Mouse (Mus musculus) forebrain, embryonic 15.5 days (tissue): Measurements from ENCODE around the gene Phf2. TPM values are rescaled to one million over a fixed set of nuclear protein-coding genes. Genes with fewer than 3 reads are reported as not detected.

Experiments
- ATAC-seq: fragments of 200-750 bp; cut with Nextera tagmentation; replicated peaks from 2 replicates; pipeline ENCODE4 v1.8.0; 2017; ENCODE audit warnings: mild to moderate bottlenecking, moderate TSS enrichment, moderate library complexity
- H3K27ac ChIP-seq: fragments of 300-500 bp; sonication (generic); replicated peaks from 2 replicates; pipeline ENCODE4 v1.5.1; 2015; ENCODE audit warnings: mild to moderate bottlenecking, inconsistent platforms
- H3K27me3 ChIP-seq: fragments of 300-500 bp; sonication (generic); 2 replicates; pipeline ENCODE4 v1.6.1; 2015; ENCODE audit warnings: inconsistent platforms
- H3K36me3 ChIP-seq: fragments of 300-500 bp; sonication (generic); 2 replicates; pipeline ENCODE4 v1.6.1; 2015; ENCODE audit warnings: mild to moderate bottlenecking, inconsistent platforms
- H3K4me1 ChIP-seq: fragments of 300-500 bp; sonication (generic); 2 replicates; pipeline ENCODE4 v1.6.1; 2015; ENCODE audit warnings: inconsistent platforms
- H3K4me2 ChIP-seq: fragments of 300-500 bp; sonication (generic); replicated peaks from 2 replicates; pipeline ENCODE4 v1.6.1; 2015; ENCODE audit warnings: mild to moderate bottlenecking, inconsistent platforms
- H3K4me3 ChIP-seq: fragments of 300-500 bp; sonication (generic); 2 replicates; pipeline ENCODE4 v1.5.1; 2015; ENCODE audit warnings: mild to moderate bottlenecking, inconsistent platforms
- H3K9ac ChIP-seq: fragments of 300-500 bp; sonication (generic); replicated peaks from 2 replicates; pipeline ENCODE4 v1.6.1; 2015; ENCODE audit warnings: mild to moderate bottlenecking, inconsistent platforms
- H3K9me3 ChIP-seq: fragments of 300-500 bp; sonication (generic); 2 replicates; pipeline ENCODE4 v1.6.1; 2016; ENCODE audit warnings: inconsistent platforms
- WGBS: fragments of 180-500 bp; shearing (Covaris S2); methylation state at CpG from one replicate; pipeline ENCODE4 v1.1.7; 2015; ENCODE audit warnings: mixed read lengths; 5-methylcytosine and 5-hydroxymethylcytosine counted together
- polyA plus RNA-seq: library from polyadenylated mRNA; unstranded; fragments of >200 nt; fragmentation: Nextera tagmentation; extraction: Ambion mirVana; gene quantifications from 2 replicates; pipeline ENCODE4 v1.2.1, GENCODE M21; 2015

The Phf2 gene
- polyA plus RNA-seq, 1 experiment from 2014 or later = 10.5 TPM

DNA sequence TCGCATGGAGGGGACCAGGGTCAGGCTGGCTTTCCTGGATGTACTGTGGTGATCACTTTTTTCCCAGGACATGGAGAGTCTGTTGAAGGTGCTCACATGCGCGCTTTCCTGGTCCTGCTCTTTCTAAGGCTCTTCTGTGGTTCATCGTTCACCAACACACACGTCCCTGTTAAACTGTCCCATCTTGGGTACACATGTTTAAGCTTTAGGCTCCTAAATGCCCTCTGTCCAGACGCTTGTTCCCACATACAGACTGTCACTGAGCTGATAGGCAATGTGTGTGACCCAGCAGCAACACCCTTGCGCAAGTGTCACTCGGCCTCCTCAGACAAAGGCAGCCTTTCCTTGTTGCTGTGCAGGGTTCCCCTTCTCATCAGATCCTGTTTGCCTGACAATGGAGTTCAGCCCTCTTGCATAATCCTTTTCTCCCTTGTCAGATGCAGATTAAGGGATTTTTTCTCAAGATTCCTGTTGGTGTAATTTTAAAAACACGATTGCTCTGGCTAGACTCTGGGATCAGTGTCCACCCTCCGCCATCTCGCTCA lies 107.1 kb downstream of the Phf2 start:
- Histone ChIP-seq H3K4me1 (peaks cover 7% of the 10 kb centered on the region), H3K9ac (no peak overlapping the region), H3K27me3 (no peaks in the 10 kb centered on the region), H3K36me3 (no peaks in the 10 kb centered on the region), H3K4me2 (no peak overlapping the region), H3K9me3 (no peaks in the 10 kb centered on the region), H3K4me3 (no peak overlapping the region), H3K27ac (no peak overlapping the region)
- 30% methylated on average over 11 of the region's 11 CpGs for WGBS
- ATAC-seq = no peak

DNA sequence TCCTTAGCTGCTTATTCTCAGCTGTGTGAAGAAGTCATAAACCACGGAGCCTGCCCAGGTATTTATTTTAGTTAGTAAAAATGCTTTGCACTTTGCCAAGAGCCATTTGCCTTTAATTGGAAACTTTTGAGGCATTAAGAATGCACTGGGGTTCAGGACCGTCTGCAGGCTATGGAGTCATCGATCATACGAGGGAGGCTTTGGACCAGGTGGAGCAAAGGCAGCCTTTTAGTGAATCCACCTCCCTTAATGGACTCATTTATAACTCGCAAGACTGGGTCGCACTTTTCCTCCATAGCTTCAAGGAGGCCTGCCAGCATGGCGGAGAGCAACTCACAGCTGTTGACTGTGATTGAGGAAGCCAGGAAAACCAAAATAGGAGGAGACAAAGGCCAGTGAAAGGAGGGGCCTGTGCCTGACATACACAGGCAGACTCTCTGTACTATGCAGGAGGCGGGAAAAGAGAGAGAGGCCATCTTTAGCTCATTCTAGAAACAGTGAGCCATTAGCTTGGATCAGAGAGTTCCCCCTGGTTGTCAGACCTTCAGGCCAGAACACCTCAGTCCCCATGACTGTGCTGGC lies 110.0 kb downstream of the Phf2 start:
- Histone ChIP-seq H3K4me1 (no peaks in the 10 kb centered on the region), H3K4me2 (no peak overlapping the region), H3K9me3 (no peaks in the 10 kb centered on the region), H3K4me3 (no peak overlapping the region), H3K36me3 (no peaks in the 10 kb centered on the region), H3K27ac (no peak overlapping the region), H3K9ac (no peak overlapping the region), H3K27me3 (no peaks in the 10 kb centered on the region)
- ATAC-seq = no peak
- 77% methylated on average over 8 of the region's 8 CpGs for WGBS

DNA sequence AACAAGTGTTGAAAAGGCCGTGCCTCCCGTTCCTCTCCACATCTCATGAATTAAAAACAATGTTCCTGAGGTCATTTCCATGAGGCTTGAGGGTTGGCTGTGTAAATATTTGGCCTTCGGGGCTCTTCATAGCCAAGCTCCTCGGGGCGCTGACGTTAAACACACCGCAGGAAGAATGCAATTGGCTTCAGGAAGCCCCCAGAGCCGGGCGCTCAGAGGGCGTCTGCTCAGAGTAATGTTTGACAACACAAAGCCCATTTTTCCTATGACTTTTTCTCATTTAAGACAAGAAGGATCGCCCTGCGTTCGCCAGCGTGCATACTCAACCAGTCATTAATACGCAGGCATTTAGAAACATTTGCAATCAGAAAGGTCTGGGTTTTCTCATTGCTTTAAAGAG lies 114.2 kb downstream of the Phf2 start:
- Histone ChIP-seq H3K4me1 (no peaks in the 10 kb centered on the region), H3K27ac (no peak overlapping the region), H3K9me3 (no peaks in the 10 kb centered on the region), H3K9ac (no peak overlapping the region), H3K4me2 (no peak overlapping the region), H3K36me3 (no peaks in the 10 kb centered on the region), H3K27me3 (no peaks in the 10 kb centered on the region), H3K4me3 (no peak overlapping the region)
- ATAC-seq = no peak
- WGBS = 68% methylated on average over 15 of the region's 15 CpGs

Other genes starting within 250 kb of the Phf2 start
- 14.1 and 16.0 TPM in 2 replicates for gene Ptpdc1, start 245.5 kb downstream of the Phf2 start, polyA plus RNA-seq
- gene Barx1, start 208.1 kb downstream of the Phf2 start, polyA plus RNA-seq = not detected in 2 replicates
- 13.9 and 14.4 TPM in 2 replicates for gene Fam120a, start 96.9 kb upstream of the Phf2 start, polyA plus RNA-seq